Mouse (Mus musculus) kidney, embryonic 16.5 days (tissue): ENCODE data around the gene Psmd1. TPM values are rescaled to one million over a fixed set of nuclear protein-coding genes. Genes with fewer than 3 reads are reported as not detected.
A peak's percentile ranks its signal among the peaks of the same experiment; 100 is the strongest.
"Not testable (repeated sequence)": the region's sequence is repeated elsewhere in the genome, so short reads cannot be mapped to it uniquely, and the experiment has no call there.

Experiments
- ATAC-seq: fragments of 200-750 bp; cut with Nextera tagmentation; 2 replicates; pipeline ENCODE4 v1.8.0; 2017; ENCODE audit warnings: moderate TSS enrichment; ENCODE audit not compliant: low FRiP score, low TSS enrichment
- H3K27ac ChIP-seq: fragments of 300-500 bp; sonication (generic); 2 replicates; pipeline ENCODE4 v1.5.1; 2014; ENCODE audit warnings: low read length
- H3K27me3 ChIP-seq: fragments of 300-500 bp; sonication (generic); 2 replicates; pipeline ENCODE4 v1.6.1; 2014; ENCODE audit warnings: low read length, control low read depth, mixed read lengths; ENCODE audit not compliant: insufficient read depth
- H3K36me3 ChIP-seq: fragments of 300-500 bp; sonication (generic); 2 replicates; pipeline ENCODE4 v1.6.1; 2014; ENCODE audit warnings: low read length, control low read depth, mixed read lengths; ENCODE audit not compliant: insufficient read depth
- H3K4me1 ChIP-seq: fragments of 300-500 bp; sonication (generic); 2 replicates; pipeline ENCODE4 v1.6.1; 2014; ENCODE audit warnings: low read length, control low read depth, mixed read lengths; ENCODE audit not compliant: insufficient read depth
- H3K4me2 ChIP-seq: fragments of 300-500 bp; sonication (generic); replicated peaks from 2 replicates; pipeline ENCODE4 v1.6.1; 2014; ENCODE audit warnings: low read depth, low read length
- H3K4me3 ChIP-seq: fragments of 300-500 bp; sonication (generic); 2 replicates; pipeline ENCODE4 v1.5.1; 2014; ENCODE audit warnings: mild to moderate bottlenecking, low read length
- H3K9ac ChIP-seq: fragments of 300-500 bp; sonication (generic); replicated peaks from 2 replicates; pipeline ENCODE4 v1.6.1; 2014; ENCODE audit warnings: low read length
- H3K9me3 ChIP-seq: fragments of 300-500 bp; sonication (generic); 2 replicates; pipeline ENCODE4 v1.6.1; 2016; ENCODE audit warnings: low read length, control low read depth
- WGBS: fragments of 180-500 bp; shearing (Covaris S2); extraction: QIAGEN DNeasy Blood & Tissue Kit; methylation state at CpG from one replicate; pipeline ENCODE4 v1.1.7; 2014; 5-methylcytosine and 5-hydroxymethylcytosine counted together
- polyA plus RNA-seq: library from polyadenylated mRNA; unstranded; fragments of >200 nt; fragmentation: Nextera tagmentation; extraction: Ambion mirVana; gene quantifications from 2 replicates; pipeline ENCODE4 v1.2.1, GENCODE M21; 2015

Psmd1 gene
- 184 and 194 TPM in 2 replicates for polyA plus RNA-seq

- Histone ChIP-seq H3K4me3 (peak within 1 kb of the TSS; percentile 85), H3K27me3 (no peaks in the 10 kb centered on the region), H3K9me3 (no peaks in the 10 kb centered on the region), H3K27ac (peak within 1 kb of the TSS; percentile 59), H3K4me2 (peak within 1 kb of the TSS; percentile 85), H3K9ac (peak within 1 kb of the TSS; percentile 94), H3K36me3 (no peaks in the 10 kb centered on the region), H3K4me1 (peaks cover 12% of the 10 kb centered on the region)
- ATAC-seq: peak; percentile 94
- WGBS: under 1% methylated on average over 47 of the region's 47 CpGs
Observed at GRCm38 (mm10) chr1:86064271-86064991, at the start of gene Psmd1. Gene Psmd1, plus strand, starts transcription at chr1:86064387.

GRCm38 (mm10) chr1:86015758-86016157, 48.4 kb upstream of the Psmd1 start:
- not testable (repeated sequence) for ATAC-seq

GRCm38 (mm10) chr1:86016516-86016915, 47.7 kb upstream of the Psmd1 start, which contains the start of gene Spata3:
Gene Spata3, plus strand, starts transcription at chr1:86016816.
- Histone ChIP-seq H3K9ac (no peak within 1 kb of the TSS), H3K4me2 (no peak within 1 kb of the TSS), H3K4me3 (no peak within 1 kb of the TSS), H3K27ac (no peak within 1 kb of the TSS), H3K9me3 (peaks cover 3% of the 10 kb centered on the region; the same call in 1 of the 2 replicates), H3K27me3 (peaks cover 20% of the 10 kb centered on the region), H3K4me1 (peaks cover 8% of the 10 kb centered on the region; the same call in 1 of the 2 replicates), H3K36me3 (no peaks in the 10 kb centered on the region)
- WGBS: 92% methylated on average over 8 of the region's 8 CpGs
- ATAC-seq: no peak

More at GRCm38 (mm10) chr1:86015758-86016157, 48.4 kb upstream of the Psmd1 start:
- H3K9me3 ChIP-seq, H3K9ac ChIP-seq, H3K27ac ChIP-seq, H3K36me3 ChIP-seq, H3K4me3 ChIP-seq, H3K4me2 ChIP-seq, H3K4me1 ChIP-seq: not testable (repeated sequence)
- peaks cover 20% of the 10 kb centered on the region for H3K27me3 ChIP-seq
- WGBS: 97% methylated on average over 9 of the region's 9 CpGs

- peaks cover 20% of the 10 kb centered on the region for H3K27me3 ChIP-seq
- H3K4me3 ChIP-seq: peak overlapping the region; percentile 53
- H3K27ac ChIP-seq: no peak overlapping the region
- peak overlapping the region; percentile 91 for H3K4me2 ChIP-seq
- H3K4me1 ChIP-seq: peaks cover 8% of the 10 kb centered on the region; the same call in 1 of the 2 replicates
- H3K36me3 ChIP-seq: no peaks in the 10 kb centered on the region
- WGBS: 3% methylated on average over 60 of the region's 60 CpGs
- H3K9ac ChIP-seq: peak overlapping the region; percentile 60
- no peaks in the 10 kb centered on the region for H3K9me3 ChIP-seq
- ATAC-seq: peak; percentile 78
Observed at GRCm38 (mm10) chr1:86018235-86019055, 45.7 kb upstream of the Psmd1 start.

GRCm38 (mm10) chr1:86021365-86021989, 42.7 kb upstream of the Psmd1 start:
- H3K4me2 ChIP-seq: no peak overlapping the region
- ATAC-seq: no peak
- peaks cover 20% of the 10 kb centered on the region for H3K27me3 ChIP-seq
- peaks cover 8% of the 10 kb centered on the region; the same call in 1 of the 2 replicates for H3K4me1 ChIP-seq
- no peaks in the 10 kb centered on the region for H3K9me3 ChIP-seq
- H3K36me3 ChIP-seq: no peaks in the 10 kb centered on the region
- H3K9ac ChIP-seq: no peak overlapping the region
- 75% methylated on average over 11 of the region's 11 CpGs for WGBS
- no peak overlapping the region for H3K4me3 ChIP-seq
- H3K27ac ChIP-seq: no peak overlapping the region

- Histone ChIP-seq H3K36me3 (no peaks in the 10 kb centered on the region), H3K27me3 (no peaks in the 10 kb centered on the region), H3K9ac (no peak overlapping the region), H3K9me3 (no peaks in the 10 kb centered on the region), H3K4me2 (no peak overlapping the region), H3K4me3 (no peak overlapping the region), H3K4me1 (no peaks in the 10 kb centered on the region), H3K27ac (no peak overlapping the region)
- WGBS: 21% methylated on average over 11 of the region's 11 CpGs
- ATAC-seq: no peak
Observed at GRCm38 (mm10) chr1:86032273-86032987, 31.8 kb upstream of the Psmd1 start.

- 48% methylated on average over 3 of the region's 3 CpGs for WGBS
- ATAC-seq: peak; percentile 70; the same call in 1 of the 2 replicates
Observed at GRCm38 (mm10) chr1:86038191-86038951, 25.8 kb upstream of the Psmd1 start.

DNA sequence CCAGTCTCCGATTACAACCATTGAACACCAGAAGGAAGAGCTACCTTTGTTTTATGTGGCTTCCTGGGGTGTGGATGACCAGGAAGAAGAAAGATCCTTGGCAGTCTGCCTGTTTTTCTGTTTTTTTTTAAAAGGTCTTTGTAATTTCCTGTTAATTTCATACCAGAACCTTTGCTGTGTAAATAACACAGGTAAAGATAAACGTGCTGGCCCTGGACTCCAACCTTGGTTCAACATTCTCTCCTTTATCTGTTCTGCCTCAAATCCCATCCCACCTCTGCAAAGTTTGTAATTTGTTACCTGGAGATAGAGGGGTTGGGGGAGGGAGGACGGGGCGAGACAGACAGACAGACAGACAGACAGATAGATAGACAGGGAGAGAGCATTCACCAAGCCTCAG, 24.1 kb upstream of the Psmd1 start:
- WGBS: 61% methylated on average over 4 of the region's 4 CpGs

More at GRCm38 (mm10) chr1:86038191-86038951, 25.8 kb upstream of the Psmd1 start:
- no peak overlapping the region for H3K27ac ChIP-seq
- H3K9me3 ChIP-seq: peaks cover 11% of the 10 kb centered on the region
- H3K4me1 ChIP-seq: no peaks in the 10 kb centered on the region
- no peak overlapping the region for H3K9ac ChIP-seq
- no peak overlapping the region for H3K4me3 ChIP-seq
- no peak overlapping the region for H3K4me2 ChIP-seq
- H3K27me3 ChIP-seq: no peaks in the 10 kb centered on the region
- H3K36me3 ChIP-seq: no peaks in the 10 kb centered on the region

More for the DNA sequence above, 24.1 kb upstream of the Psmd1 start:
- no peak overlapping the region for H3K4me2 ChIP-seq
- H3K4me1 ChIP-seq: no peaks in the 10 kb centered on the region
- H3K4me3 ChIP-seq: no peak overlapping the region
- peaks cover 17% of the 10 kb centered on the region for H3K27me3 ChIP-seq
- H3K9me3 ChIP-seq: peaks cover 11% of the 10 kb centered on the region
- no peaks in the 10 kb centered on the region for H3K36me3 ChIP-seq
- no peak overlapping the region for H3K9ac ChIP-seq
- H3K27ac ChIP-seq: no peak overlapping the region
- ATAC-seq: no peak
